Mouse (Mus musculus) thymus, adult 2 months (tissue): ENCODE measurements around the gene Slc22a14.

Source experiments
- CTCF ChIP-seq: fragments of 200-500 bp; IDR thresholded peaks from 2 replicates; pipeline ENCODE4 v1.5.1; 2012; ENCODE audit warnings: mild to moderate bottlenecking, control low read depth, low read length, moderate library complexity, borderline replicate concordance; ENCODE audit not compliant: control insufficient read depth, poor library complexity, insufficient read depth; ENCODE audit errors: extremely low read depth
- POLR2A ChIP-seq: fragments of 200-500 bp; IDR thresholded peaks from 2 replicates; pipeline ENCODE4 v1.6.1; 2012; ENCODE audit warnings: mild to moderate bottlenecking, low read length, control low read depth, moderate library complexity; ENCODE audit not compliant: control insufficient read depth, poor library complexity, insufficient read depth; ENCODE audit errors: extremely low read depth

DNA sequence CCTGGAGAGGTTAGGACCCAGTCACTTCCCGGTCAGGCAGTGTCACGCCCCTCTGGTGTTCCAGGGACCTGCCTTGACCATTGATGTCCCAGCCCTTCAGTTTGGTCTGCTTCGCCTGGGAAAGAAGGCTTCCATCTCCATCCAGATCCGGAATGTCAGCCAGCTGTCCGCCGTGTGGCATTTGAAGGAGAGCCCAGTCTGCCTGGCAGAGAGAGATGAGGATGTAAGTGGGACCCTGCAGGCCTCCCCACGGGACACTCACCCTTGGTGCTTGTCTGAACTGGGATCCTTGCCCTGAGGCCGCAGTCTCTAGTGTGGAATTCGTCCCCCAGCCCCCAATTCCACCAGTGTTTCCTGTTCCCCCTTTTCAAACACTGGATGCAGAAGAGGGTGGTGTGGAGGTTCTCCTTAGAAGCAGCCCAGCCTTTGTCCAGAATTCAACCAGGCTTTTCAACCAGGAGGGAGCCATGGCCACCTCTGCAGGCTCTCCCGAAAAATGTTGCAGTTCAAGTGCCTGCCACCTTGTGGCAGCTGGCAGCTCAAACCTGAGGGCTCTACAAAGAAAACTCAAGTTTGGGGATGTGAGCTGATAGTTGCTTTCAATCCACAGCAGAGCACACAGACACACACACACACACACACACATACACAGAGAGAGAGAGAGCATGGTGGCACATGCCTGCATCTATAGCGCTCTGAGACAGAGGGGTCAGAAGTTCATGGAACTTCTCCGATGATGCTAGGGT, 236.7 kb downstream of the Slc22a14 start:
- TF ChIP-seq CTCF (no peak), POLR2A (no peak)
